Mouse (Mus musculus): ENCODE results near the gene Hist1h2bk.
A peak's percentile ranks its signal among the peaks of the same experiment; 100 is the strongest.
"Not testable (repeated sequence)": the region's sequence is repeated elsewhere in the genome, so short reads cannot be mapped to it uniquely, and the experiment has no call there.

DNA sequence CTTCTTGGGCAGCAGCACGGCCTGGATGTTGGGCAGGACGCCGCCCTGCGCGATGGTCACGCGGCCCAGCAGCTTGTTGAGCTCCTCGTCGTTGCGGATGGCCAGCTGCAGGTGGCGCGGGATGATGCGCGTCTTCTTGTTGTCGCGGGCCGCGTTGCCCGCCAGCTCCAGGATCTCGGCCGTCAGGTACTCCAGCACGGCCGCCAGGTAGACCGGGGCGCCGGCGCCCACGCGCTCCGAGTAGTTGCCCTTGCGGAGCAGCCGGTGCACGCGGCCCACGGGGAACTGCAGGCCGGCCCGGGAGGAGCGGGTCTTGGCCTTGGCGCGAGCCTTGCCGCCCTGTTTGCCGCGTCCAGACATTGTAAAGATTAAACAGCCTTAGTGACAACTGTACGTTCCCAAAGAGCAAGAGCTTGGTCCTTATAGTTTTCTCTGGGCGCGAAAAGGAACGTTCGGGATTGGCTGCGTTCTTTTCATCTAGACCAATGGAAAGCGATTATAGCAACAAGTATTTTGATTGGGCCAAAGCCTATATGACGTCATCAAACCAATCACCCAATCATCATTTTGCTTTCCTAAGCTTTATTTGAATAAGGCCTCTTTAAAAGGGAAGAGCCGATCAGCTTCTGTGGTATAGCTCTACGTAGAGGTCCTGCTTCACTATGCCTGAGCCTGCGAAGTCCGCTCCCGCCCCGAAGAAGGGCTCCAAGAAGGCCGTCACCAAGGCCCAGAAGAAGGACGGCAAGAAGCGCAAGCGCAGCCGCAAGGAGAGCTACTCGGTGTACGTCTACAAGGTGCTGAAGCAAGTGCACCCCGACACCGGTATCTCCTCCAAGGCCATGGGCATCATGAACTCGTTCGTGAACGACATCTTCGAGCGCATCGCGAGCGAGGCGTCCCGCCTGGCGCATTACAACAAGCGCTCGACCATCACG, 7.2 kb downstream of the Hist1h2bk start, which contains the start of the genes Hist1h2ag and Hist1h2bj:
- not testable (repeated sequence) for TF ChIP-seq CTCF (IDR thresholded peaks at IDR 0.05; ENCODE audit: control insufficient read depth, insufficient read depth, low read length)
- peak; percentile 98 for TF ChIP-seq POLR2A (IDR thresholded peaks at IDR 0.05; ENCODE audit: borderline replicate concordance, control insufficient read depth, low read depth, low read length)

Data from bone marrow, adult 2 months (tissue).